Mouse (Mus musculus) bone marrow macrophage, adult 2 months (primary cell): ENCODE measurements around the gene Irgm1.

ENCODE experiments used
- CTCF ChIP-seq: IDR thresholded peaks from 2 replicates; pipeline ENCODE4 v1.5.1; 2012; ENCODE audit warnings: low read depth, mild to moderate bottlenecking, low read length, moderate library complexity
- POLR2A ChIP-seq: IDR thresholded peaks from 2 replicates; pipeline ENCODE4 v1.6.1; 2012; ENCODE audit warnings: mild to moderate bottlenecking, low read depth, low read length, borderline replicate concordance

GRCm38 (mm10) chr11:48850240-48850639, 21.2 kb downstream of the Irgm1 start:
- TF ChIP-seq CTCF, result no peak
- no peak for TF ChIP-seq POLR2A
